Mouse (Mus musculus) kidney, embryonic 14.5 days (tissue): ENCODE results near the gene Adamtsl2. TPM values are rescaled to one million over a fixed set of nuclear protein-coding genes. Genes with fewer than 3 reads are reported as not detected.

ENCODE experiments used
- ATAC-seq: fragments of 200-750 bp; cut with Nextera tagmentation; 2 replicates; pipeline ENCODE4 v1.8.0; 2017; ENCODE audit warnings: moderate number of reproducible peaks, mild to moderate bottlenecking, moderate TSS enrichment, moderate library complexity; ENCODE audit not compliant: low FRiP score, low TSS enrichment
- H3K27ac ChIP-seq: fragments of 300-500 bp; sonication (generic); 2 replicates; pipeline ENCODE4 v1.5.1; 2014; ENCODE audit warnings: low read depth, mild to moderate bottlenecking, low read length, moderate library complexity, mixed read lengths
- H3K27me3 ChIP-seq: fragments of 300-500 bp; sonication (generic); 2 replicates; pipeline ENCODE4 v1.6.1; 2014; ENCODE audit warnings: mild to moderate bottlenecking, low read length; ENCODE audit not compliant: control insufficient read depth, insufficient read depth
- H3K36me3 ChIP-seq: fragments of 300-500 bp; sonication (generic); 2 replicates; pipeline ENCODE4 v1.6.1; 2014; ENCODE audit warnings: low read length, mixed read lengths; ENCODE audit not compliant: control insufficient read depth, insufficient read depth
- H3K4me1 ChIP-seq: fragments of 300-500 bp; sonication (generic); 2 replicates; pipeline ENCODE4 v1.6.1; 2014; ENCODE audit warnings: low read length, mixed read lengths; ENCODE audit not compliant: control insufficient read depth, insufficient read depth
- H3K4me2 ChIP-seq: fragments of 300-500 bp; sonication (generic); replicated peaks from 2 replicates; pipeline ENCODE4 v1.6.1; 2014; ENCODE audit warnings: low read depth, mild to moderate bottlenecking, low read length
- H3K4me3 ChIP-seq: fragments of 300-500 bp; sonication (generic); 2 replicates; pipeline ENCODE4 v1.5.1; 2014; ENCODE audit warnings: mild to moderate bottlenecking, low read length
- H3K9ac ChIP-seq: fragments of 300-500 bp; sonication (generic); 2 replicates; pipeline ENCODE4 v1.6.1; 2014; ENCODE audit warnings: low read depth, mild to moderate bottlenecking, low read length, moderate library complexity
- H3K9me3 ChIP-seq: fragments of 300-500 bp; sonication (generic); 2 replicates; pipeline ENCODE4 v1.6.1; 2016; ENCODE audit warnings: low read length; ENCODE audit not compliant: control insufficient read depth
- WGBS: fragments of 180-500 bp; shearing (Covaris S2); extraction: QIAGEN DNeasy Blood & Tissue Kit; methylation state at CpG from one replicate; pipeline ENCODE4 v1.1.7; 2014; 5-methylcytosine and 5-hydroxymethylcytosine counted together
- polyA plus RNA-seq: library from polyadenylated mRNA; unstranded; fragments of >200 nt; fragmentation: Nextera tagmentation; extraction: Ambion mirVana; gene quantifications from 2 replicates; pipeline ENCODE4 v1.2.1, GENCODE M21; 2014

The Adamtsl2 gene
- polyA plus RNA-seq, 1 experiment from 2014 or later: 0.65 TPM

DNA sequence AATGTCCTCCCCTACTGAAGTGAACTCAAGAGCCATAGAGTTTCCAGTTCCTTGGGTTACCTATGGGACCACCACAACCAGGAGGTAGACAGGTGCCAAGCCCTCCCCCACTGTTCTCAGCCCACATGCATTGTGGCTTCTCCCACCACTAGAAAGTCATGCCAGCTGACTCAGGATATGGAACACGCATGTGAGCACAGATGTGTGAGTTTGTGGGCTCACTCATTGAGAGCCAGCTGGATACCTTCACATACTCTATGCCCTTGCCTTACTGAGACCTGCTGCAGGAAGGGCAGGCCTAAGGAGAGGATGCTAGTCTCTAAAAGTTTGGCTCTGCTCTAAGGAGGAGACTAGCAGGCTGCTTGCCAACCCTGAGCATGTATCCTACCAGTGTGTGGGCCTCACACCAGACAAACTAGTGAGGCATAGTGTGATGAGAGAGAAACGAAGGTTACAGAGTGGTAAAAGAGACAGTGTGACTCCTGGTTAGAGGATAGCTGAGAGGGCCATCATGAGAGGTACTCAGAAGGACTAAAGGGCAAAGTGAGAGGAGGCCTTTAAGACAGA lies 8.8 kb upstream of the Adamtsl2 start:
- no peaks in the 10 kb centered on the region for H3K4me1 ChIP-seq
- H3K27ac ChIP-seq: no peak overlapping the region
- WGBS: 78% methylated on average over 2 of the region's 2 CpGs
- H3K9me3 ChIP-seq: no peaks in the 10 kb centered on the region
- no peak overlapping the region for H3K4me2 ChIP-seq
- no peak for ATAC-seq
- H3K4me3 ChIP-seq: no peak overlapping the region
- no peak overlapping the region for H3K9ac ChIP-seq
- no peaks in the 10 kb centered on the region for H3K36me3 ChIP-seq
- H3K27me3 ChIP-seq: no peaks in the 10 kb centered on the region

- H3K4me3 ChIP-seq: no peak overlapping the region
- ATAC-seq: no peak
- no peaks in the 10 kb centered on the region for H3K4me1 ChIP-seq
- no peak overlapping the region for H3K9ac ChIP-seq
- 60% methylated on average over 4 of the region's 4 CpGs for WGBS
- no peaks in the 10 kb centered on the region for H3K27me3 ChIP-seq
- H3K9me3 ChIP-seq: no peaks in the 10 kb centered on the region
- no peaks in the 10 kb centered on the region for H3K36me3 ChIP-seq
- no peak overlapping the region for H3K4me2 ChIP-seq
- H3K27ac ChIP-seq: no peak overlapping the region
These were observed 8.0 kb upstream of the Adamtsl2 start for GRCm38 (mm10) chr2:27071137-27071536.

DNA sequence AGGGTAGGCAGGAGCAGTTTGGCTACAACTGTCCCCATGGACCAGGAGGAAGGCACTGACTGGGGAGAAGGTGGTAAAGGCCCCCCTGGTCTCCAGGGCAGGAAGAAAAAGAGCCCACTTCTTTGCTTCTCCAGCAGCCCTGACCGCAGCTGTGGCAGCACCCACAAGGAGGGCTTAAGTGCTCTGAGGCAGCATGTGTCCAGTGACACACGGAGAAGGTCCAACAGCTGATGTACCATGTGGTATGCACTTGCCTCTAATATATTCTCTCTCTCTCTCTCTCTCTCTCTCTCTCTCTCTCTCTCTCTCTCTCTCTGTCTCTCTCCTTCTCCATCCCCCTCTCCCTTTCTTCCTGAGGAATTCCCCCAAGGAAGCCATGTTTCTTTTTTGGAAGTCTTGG lies 7.2 kb upstream of the Adamtsl2 start, which contains the start of gene Mymk:
Gene Mymk (minus strand): TSS at position 202 of the 400 bp plus-strand sequence.
- H3K27ac ChIP-seq: no peak within 1 kb of the TSS
- ATAC-seq: no peak
- H3K9me3 ChIP-seq: no peaks in the 10 kb centered on the region
- no peaks in the 10 kb centered on the region for H3K27me3 ChIP-seq
- H3K4me1 ChIP-seq: no peaks in the 10 kb centered on the region
- no peaks in the 10 kb centered on the region for H3K36me3 ChIP-seq
- no peak within 1 kb of the TSS for H3K4me2 ChIP-seq
- 79% methylated on average over 2 of the region's 2 CpGs for WGBS
- no peak within 1 kb of the TSS for H3K9ac ChIP-seq
- no peak within 1 kb of the TSS for H3K4me3 ChIP-seq

DNA sequence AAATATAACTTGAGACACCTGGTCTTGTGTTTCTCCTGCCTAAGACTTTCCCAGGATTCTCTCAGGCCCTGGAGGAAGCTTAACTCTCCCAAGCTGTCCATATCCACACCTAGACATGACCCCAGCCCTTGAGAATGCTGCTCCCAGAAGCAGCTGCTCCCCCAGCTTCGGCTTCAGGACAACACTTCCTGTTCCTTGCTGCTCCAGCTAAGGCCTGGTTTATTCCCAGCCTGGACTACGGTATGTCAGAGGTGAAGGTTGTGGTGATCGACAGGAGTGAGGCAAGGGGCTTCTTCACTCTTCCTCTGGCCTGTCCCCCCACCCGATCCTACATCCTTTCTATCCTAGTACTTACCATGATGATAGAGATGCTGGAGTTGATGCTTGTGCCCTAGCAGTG lies 5.8 kb upstream of the Adamtsl2 start:
- WGBS: 61% methylated on average over 4 of the region's 4 CpGs
- Histone ChIP-seq H3K27ac (no peak overlapping the region), H3K9ac (no peak overlapping the region)

DNA sequence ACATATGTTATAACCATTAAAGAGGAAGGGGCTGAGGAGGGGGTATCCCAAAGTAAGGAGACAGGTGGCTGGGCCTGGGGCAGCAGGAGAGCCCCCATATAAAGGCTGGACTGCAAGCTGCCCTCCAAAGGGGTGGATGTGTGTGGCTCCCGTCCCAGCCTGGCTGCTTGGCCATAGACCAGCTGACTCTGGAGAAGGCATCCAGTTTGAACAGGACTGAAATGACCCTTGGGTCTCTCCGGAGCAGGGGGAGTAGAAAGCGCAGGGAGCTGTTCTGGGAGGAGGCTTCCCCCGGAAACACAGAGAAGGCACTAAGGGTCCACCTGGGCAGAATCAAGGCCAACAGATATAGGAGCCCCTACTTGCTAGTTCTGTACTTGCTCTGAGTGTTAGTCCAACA lies 4.4 kb upstream of the Adamtsl2 start:
- H3K27me3 ChIP-seq: no peaks in the 10 kb centered on the region
- no peaks in the 10 kb centered on the region for H3K9me3 ChIP-seq
- H3K4me2 ChIP-seq: no peak overlapping the region
- no peaks in the 10 kb centered on the region for H3K36me3 ChIP-seq
- H3K4me3 ChIP-seq: no peak overlapping the region
- no peak for ATAC-seq
- H3K9ac ChIP-seq: no peak overlapping the region
- H3K27ac ChIP-seq: no peak overlapping the region
- WGBS: 68% methylated on average over 4 of the region's 4 CpGs
- H3K4me1 ChIP-seq: peaks cover 20% of the 10 kb centered on the region

More for the DNA sequence above, 5.8 kb upstream of the Adamtsl2 start:
- no peaks in the 10 kb centered on the region for H3K36me3 ChIP-seq
- peaks cover 6% of the 10 kb centered on the region for H3K4me1 ChIP-seq
- no peaks in the 10 kb centered on the region for H3K9me3 ChIP-seq
- H3K27me3 ChIP-seq: no peaks in the 10 kb centered on the region
- H3K4me2 ChIP-seq: no peak overlapping the region
- no peak for ATAC-seq
- no peak overlapping the region for H3K4me3 ChIP-seq

- WGBS: 56% methylated on average over 3 of the region's 3 CpGs
- H3K9ac ChIP-seq: no peak overlapping the region
These were observed 3.7 kb upstream of the Adamtsl2 start for GRCm38 (mm10) chr2:27075485-27075884.

GRCm38 (mm10) chr2:27077655-27078244 lies 1.4 kb upstream of the Adamtsl2 start:
- no peak overlapping the region for H3K4me3 ChIP-seq
- no peaks in the 10 kb centered on the region; the same call in 1 of the 2 replicates for H3K27me3 ChIP-seq
- H3K9ac ChIP-seq: no peak overlapping the region
- no peaks in the 10 kb centered on the region for H3K9me3 ChIP-seq
- no peak overlapping the region for H3K27ac ChIP-seq
- H3K4me1 ChIP-seq: peaks cover 20% of the 10 kb centered on the region
- WGBS: 68% methylated on average over 10 of the region's 10 CpGs
- H3K4me2 ChIP-seq: no peak overlapping the region
- ATAC-seq: no peak
- no peaks in the 10 kb centered on the region for H3K36me3 ChIP-seq

More at GRCm38 (mm10) chr2:27075485-27075884, 3.7 kb upstream of the Adamtsl2 start:
- H3K4me1 ChIP-seq: peaks cover 20% of the 10 kb centered on the region
- no peaks in the 10 kb centered on the region for H3K9me3 ChIP-seq
- no peak overlapping the region for H3K27ac ChIP-seq
- no peak for ATAC-seq
- H3K4me2 ChIP-seq: no peak overlapping the region
- H3K36me3 ChIP-seq: no peaks in the 10 kb centered on the region
- no peaks in the 10 kb centered on the region; the same call in 1 of the 2 replicates for H3K27me3 ChIP-seq
- no peak overlapping the region for H3K4me3 ChIP-seq

DNA sequence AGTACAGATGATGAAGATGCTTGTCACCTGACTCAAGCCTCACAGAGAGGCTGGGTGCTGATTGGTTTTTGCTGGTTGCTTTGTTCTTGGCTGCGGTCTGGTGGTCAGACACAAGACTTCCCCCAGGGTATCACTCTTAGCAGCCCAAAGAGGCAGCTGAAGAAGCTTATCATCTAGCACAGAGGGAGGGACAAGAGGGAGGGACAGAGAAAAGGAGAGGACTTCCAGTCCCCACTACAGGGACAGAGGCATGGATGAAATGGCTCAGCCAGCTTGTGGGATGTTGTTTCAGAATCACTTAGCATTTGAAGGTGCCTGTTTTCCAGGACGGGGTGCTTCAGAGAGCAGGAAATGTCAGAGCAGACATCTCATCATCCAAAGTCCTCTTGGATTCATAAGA lies 867 bp upstream of the Adamtsl2 start:
- Histone ChIP-seq H3K4me1 (peaks cover 20% of the 10 kb centered on the region), H3K36me3 (no peaks in the 10 kb centered on the region), H3K9me3 (no peaks in the 10 kb centered on the region), H3K9ac (no peak overlapping the region), H3K27ac (no peak overlapping the region), H3K4me3 (no peak overlapping the region), H3K27me3 (no peaks in the 10 kb centered on the region; the same call in 1 of the 2 replicates), H3K4me2 (no peak overlapping the region)
- 27% methylated on average over 2 of the region's 2 CpGs for WGBS
- ATAC-seq: no peak

- peak overlapping the region; percentile 26 for H3K4me2 ChIP-seq
- no peaks in the 10 kb centered on the region for H3K9me3 ChIP-seq
- peak; percentile 6; the same call in 1 of the 2 replicates for ATAC-seq
- H3K36me3 ChIP-seq: no peaks in the 10 kb centered on the region
- no peak overlapping the region for H3K9ac ChIP-seq
- no peak overlapping the region for H3K4me3 ChIP-seq
- WGBS: 34% methylated on average over 2 of the region's 2 CpGs
- H3K4me1 ChIP-seq: peaks cover 30% of the 10 kb centered on the region
- H3K27me3 ChIP-seq: no peaks in the 10 kb centered on the region; the same call in 1 of the 2 replicates
- no peak overlapping the region for H3K27ac ChIP-seq
These were observed 470 bp downstream of the Adamtsl2 start for GRCm38 (mm10) chr2:27079649-27080048.
